Comparison of ENCODE assay signal across 22 mouse cellular contexts in the genomic region with DNA sequence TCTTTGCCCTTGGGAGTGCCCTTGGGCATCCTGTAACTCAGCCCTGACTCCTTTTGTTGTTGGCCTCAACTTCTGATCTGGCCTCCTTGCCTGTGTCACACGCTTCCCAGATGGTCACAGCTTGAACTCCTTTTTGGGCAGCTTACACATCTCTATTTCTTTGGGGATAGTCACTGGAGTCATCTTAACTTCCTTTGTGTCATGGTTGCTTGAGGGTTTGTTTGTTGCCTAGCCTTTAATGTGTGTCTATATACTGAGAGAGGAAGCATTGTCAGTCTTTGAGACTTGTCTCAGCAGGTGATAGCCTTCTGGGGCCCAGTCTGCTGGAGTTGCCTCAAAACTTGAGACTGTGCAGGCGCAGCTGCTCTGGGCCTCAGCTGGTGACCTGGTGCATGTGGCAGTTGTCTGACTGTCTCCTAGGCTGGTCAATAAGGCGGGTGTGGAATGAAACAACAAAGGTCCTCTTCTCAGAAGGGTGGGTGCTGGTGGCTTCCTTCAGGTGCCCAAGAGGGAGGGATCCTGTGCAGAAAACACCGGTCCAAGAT.
A peak's percentile ranks its signal among the peaks of the same experiment; 100 is the strongest.
DNase-seq lines count a peak whose midpoint lies in the region; ATAC-seq and TF ChIP-seq lines count a peak whose summit lies in the region.
"Had no signal": no experiment of that assay in that cellular context is flagged by ENCODE, and none has a peak within 500 bp of the region (broad histone marks: within the 10 kb centered on the region; RNA-seq: fewer than 3 reads in every experiment).

No protein-coding gene starts in this region.

- H3K27ac ChIP-seq in hindbrain, embryonic 10.5 days: peak overlapping the region; percentile 12; the same call in 1 of the 2 replicates
- no peak overlapping the region for H3K27ac ChIP-seq in hindbrain, embryonic 16.5 days (ENCODE audit: low read depth, low read length)
- no peak overlapping the region for H3K27ac ChIP-seq in thymus, adult 2 months (ENCODE audit: control insufficient read depth, insufficient read depth, low read length)
- no peak overlapping the region; the same call in 1 of the 2 replicates for H3K27ac ChIP-seq in midbrain, embryonic 10.5 days (replicated peaks)
- H3K27ac ChIP-seq: embryonic facial prominence, embryonic 12.5 days; forebrain, embryonic 12.5 days; heart, adult 2 months; heart, embryonic 15.5 days; hindbrain, postnatal 0 days; intestine, embryonic 15.5 days had no signal

- H3K4me1 ChIP-seq in hindbrain, embryonic 10.5 days (replicated peaks): peaks cover 12% of the 10 kb centered on the region
- H3K4me1 ChIP-seq in hindbrain, embryonic 16.5 days (ENCODE audit: control insufficient read depth, insufficient read depth, low read depth, low read length): no peaks in the 10 kb centered on the region
- no peaks in the 10 kb centered on the region for H3K4me1 ChIP-seq in thymus, adult 2 months (replicated peaks; ENCODE audit: control insufficient read depth, insufficient read depth, low read length)
- peaks cover 20% of the 10 kb centered on the region for H3K4me1 ChIP-seq in midbrain, embryonic 10.5 days
- H3K4me1 ChIP-seq: embryonic facial prominence, embryonic 12.5 days; heart, embryonic 15.5 days; intestine, embryonic 15.5 days had no signal

- DNase-seq in hindbrain, embryonic 10.5 days (ENCODE audit: low spot score): no peak
- peak; percentile 38 for DNase-seq in thymus, postnatal 4 days
- DNase-seq in thymus, adult 2 months: no peak
- DNase-seq in ZHBTc4 (ENCODE audit: low read depth, low spot score): peak; percentile 94
- DNase-seq in midbrain, embryonic 10.5 days (ENCODE audit: low spot score): no peak
- no peak for DNase-seq in adrenal gland, adult (ENCODE audit: inconsistent age in 2 of 2, low spot score in 1 of 2)
- DNase-seq: adrenal gland, postnatal 10 days; cerebellum, adult 11 months; cerebellum, adult 8-10 months; cerebellum, postnatal 14 days; embryo, embryonic 11 days; gastrocnemius, postnatal 10 days; heart, adult 2 months; heart, postnatal 14 days had no signal

- WGBS in hindbrain, embryonic 10.5 days: 69% methylated on average over 4 of the region's 4 CpGs
- 65% methylated on average over 4 of the region's 4 CpGs for WGBS in hindbrain, embryonic 16.5 days
- 88% methylated on average over 4 of the region's 4 CpGs for WGBS in thymus, adult 2 months
- 74% methylated on average over 4 of the region's 4 CpGs for WGBS in midbrain, embryonic 10.5 days

- no peaks in the 10 kb centered on the region for H3K9me3 ChIP-seq in hindbrain, embryonic 10.5 days
- H3K9me3 ChIP-seq in hindbrain, embryonic 16.5 days (ENCODE audit: control insufficient read depth, low read length): no peaks in the 10 kb centered on the region
- H3K9me3 ChIP-seq in midbrain, embryonic 10.5 days (replicated peaks): 0 out of 2 replicates have a peak, but pooled peaks cover 3% of the 10 kb centered on the region
- H3K9me3 ChIP-seq: embryonic facial prominence, embryonic 12.5 days; forebrain, embryonic 12.5 days; heart, embryonic 15.5 days; intestine, embryonic 15.5 days had no signal

- H3K36me3 ChIP-seq in hindbrain, embryonic 10.5 days: no peaks in the 10 kb centered on the region
- no peaks in the 10 kb centered on the region for H3K36me3 ChIP-seq in hindbrain, embryonic 16.5 days (ENCODE audit: control insufficient read depth, insufficient read depth, low read length)
- no peaks in the 10 kb centered on the region for H3K36me3 ChIP-seq in thymus, adult 2 months (ENCODE audit: control insufficient read depth, insufficient read depth, low read length)
- no peaks in the 10 kb centered on the region for H3K36me3 ChIP-seq in midbrain, embryonic 10.5 days
- H3K36me3 ChIP-seq: embryonic facial prominence, embryonic 12.5 days; forebrain, embryonic 12.5 days; heart, embryonic 15.5 days; intestine, embryonic 15.5 days had no signal

- no peak overlapping the region for H3K4me2 ChIP-seq in hindbrain, embryonic 16.5 days (ENCODE audit: low read length)
- H3K4me2 ChIP-seq: embryonic facial prominence, embryonic 12.5 days; forebrain, embryonic 12.5 days; heart, embryonic 11.5 days; heart, embryonic 15.5 days; intestine, embryonic 15.5 days had no signal

- no peak for TF ChIP-seq POLR2A in thymus, adult 2 months (IDR thresholded peaks at IDR 0.05; ENCODE audit: control insufficient read depth, extremely low read depth, insufficient read depth, low read length, poor library complexity)

- no peak overlapping the region for H3K4me3 ChIP-seq in hindbrain, embryonic 10.5 days
- no peak overlapping the region for H3K4me3 ChIP-seq in hindbrain, embryonic 16.5 days (ENCODE audit: low read length)
- no peak overlapping the region for H3K4me3 ChIP-seq in thymus, adult 2 months (ENCODE audit: control insufficient read depth, insufficient read depth, low read length)
- no peak overlapping the region for H3K4me3 ChIP-seq in midbrain, embryonic 10.5 days
- H3K4me3 ChIP-seq: embryonic facial prominence, embryonic 12.5 days; forebrain, embryonic 12.5 days; heart, adult 2 months; heart, embryonic 15.5 days; intestine, embryonic 15.5 days had no signal

- no peaks in the 10 kb centered on the region for H3K27me3 ChIP-seq in hindbrain, embryonic 10.5 days (ENCODE audit: insufficient read depth, poor library complexity, severe bottlenecking)
- no peaks in the 10 kb centered on the region for H3K27me3 ChIP-seq in hindbrain, embryonic 16.5 days (replicated peaks; ENCODE audit: control insufficient read depth, insufficient read depth, low read length)
- no peaks in the 10 kb centered on the region for H3K27me3 ChIP-seq in thymus, adult 2 months (ENCODE audit: control insufficient read depth, insufficient read depth, low read length)
- H3K27me3 ChIP-seq in midbrain, embryonic 10.5 days (ENCODE audit: low read depth, poor library complexity, severe bottlenecking): 0 out of 2 replicates have a peak, but pooled peaks cover 7% of the 10 kb centered on the region
- H3K27me3 ChIP-seq: embryonic facial prominence, embryonic 12.5 days; forebrain, embryonic 12.5 days; heart, embryonic 15.5 days; intestine, embryonic 15.5 days had no signal

- ATAC-seq in hindbrain, embryonic 16.5 days: no peak
- ATAC-seq: forebrain, embryonic 16.5 days; hindbrain, postnatal 0 days; intestine, embryonic 15.5 days had no signal

- no peak overlapping the region for H3K9ac ChIP-seq in hindbrain, embryonic 16.5 days (ENCODE audit: low read depth, low read length)
- H3K9ac ChIP-seq: embryonic facial prominence, embryonic 12.5 days; forebrain, embryonic 12.5 days; heart, embryonic 15.5 days; intestine, embryonic 15.5 days had no signal

- TF ChIP-seq CTCF in thymus, adult 2 months (IDR thresholded peaks at IDR 0.05; ENCODE audit: borderline replicate concordance, control insufficient read depth, extremely low read depth, insufficient read depth, low read length, poor library complexity): no peak

Comparison
In these comparisons a context has a peak if more than half of its experiments do, and no peak if none do; other contexts are left out.
1. DNase-seq: peak in thymus, postnatal 4 days (single experiment) and ZHBTc4 (single experiment); none in hindbrain, embryonic 10.5 days (single experiment), thymus, adult 2 months (single experiment), midbrain, embryonic 10.5 days (single experiment) and adrenal gland, adult (0 of 2).